In the genomic region with DNA sequence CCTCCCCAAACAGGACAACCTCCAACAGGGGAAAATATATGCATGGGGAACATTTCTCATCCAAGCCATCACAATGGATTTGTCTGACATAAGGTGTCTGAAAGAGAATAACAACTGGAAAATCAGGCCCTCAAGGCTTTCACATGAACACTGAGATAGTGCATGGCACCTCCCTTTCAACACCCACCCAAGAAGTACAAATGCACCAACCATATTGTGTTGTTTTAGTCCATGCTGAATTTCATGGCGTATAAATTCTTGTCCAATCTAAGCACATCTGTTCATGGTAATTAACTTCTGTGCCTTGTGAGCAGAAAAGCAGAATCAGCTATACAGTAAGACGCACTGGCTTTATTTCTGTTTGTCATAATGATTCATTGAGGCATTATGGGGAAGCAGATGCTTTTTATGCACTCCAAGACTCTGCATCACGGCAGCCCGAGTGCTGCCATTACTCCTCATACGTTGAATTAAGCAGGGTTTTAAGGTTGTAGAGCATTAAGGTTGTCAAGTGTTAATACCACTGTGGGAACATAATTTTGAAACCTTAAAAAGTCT, we compare ENCODE assay signal across 30 mouse cellular contexts.
DNase-seq lines count a peak whose midpoint lies in the region; ATAC-seq lines count a peak whose summit lies in the region.
"Had no signal": no experiment of that assay in that cellular context is flagged by ENCODE, and none has a peak within 500 bp of the region (broad histone marks: within the 10 kb centered on the region; RNA-seq: fewer than 3 reads in every experiment).

No protein-coding gene starts in this region.

- H3K27me3 ChIP-seq in embryonic facial prominence, embryonic 14.5 days (replicated peaks; ENCODE audit: control insufficient read depth, insufficient read depth, low read length), result no peaks in the 10 kb centered on the region
- no peaks in the 10 kb centered on the region for H3K27me3 ChIP-seq in embryonic facial prominence, embryonic 10.5 days (replicated peaks; ENCODE audit: low read depth, poor library complexity, severe bottlenecking)
- no peaks in the 10 kb centered on the region for H3K27me3 ChIP-seq in hindbrain, embryonic 11.5 days (ENCODE audit: control insufficient read depth, insufficient read depth, low read length)
- H3K27me3 ChIP-seq in hindbrain, embryonic 10.5 days (ENCODE audit: insufficient read depth, poor library complexity, severe bottlenecking), result no peaks in the 10 kb centered on the region
- no peaks in the 10 kb centered on the region for H3K27me3 ChIP-seq in hindbrain, embryonic 13.5 days
- H3K27me3 ChIP-seq in neural tube, embryonic 12.5 days (replicated peaks), result no peaks in the 10 kb centered on the region
- H3K27me3 ChIP-seq: kidney, embryonic 15.5 days; liver, embryonic 12.5 days; megakaryocyte, embryonic 14.5 days had no signal

- ATAC-seq in embryonic facial prominence, embryonic 14.5 days (ENCODE audit: low read depth), result no peak
- ATAC-seq in hindbrain, embryonic 11.5 days (ENCODE audit: low FRiP score), result peak; percentile 64
- peak; percentile 66; the same call in 1 of the 2 replicates for ATAC-seq in hindbrain, embryonic 13.5 days (ENCODE audit: low FRiP score)
- ATAC-seq in neural tube, embryonic 12.5 days (ENCODE audit: low FRiP score, low read depth), result peak; percentile 72
- ATAC-seq: inflammation-experienced regulatory T-cells, adult 6 months; liver, embryonic 12.5 days; liver, postnatal 0 days had no signal

- no peak overlapping the region for H3K9ac ChIP-seq in embryonic facial prominence, embryonic 14.5 days (ENCODE audit: low read depth, low read length)
- H3K9ac ChIP-seq in hindbrain, embryonic 11.5 days (ENCODE audit: low read depth, low read length), result no peak overlapping the region
- H3K9ac ChIP-seq in hindbrain, embryonic 13.5 days, result no peak overlapping the region
- no peak overlapping the region for H3K9ac ChIP-seq in neural tube, embryonic 12.5 days
- H3K9ac ChIP-seq: kidney, embryonic 15.5 days; liver, embryonic 12.5 days; liver, postnatal 0 days had no signal

- no peak overlapping the region for H3K4me3 ChIP-seq in embryonic facial prominence, embryonic 14.5 days (ENCODE audit: low read depth, low read length)
- H3K4me3 ChIP-seq in embryonic facial prominence, embryonic 10.5 days, result no peak overlapping the region
- H3K4me3 ChIP-seq in hindbrain, embryonic 11.5 days (ENCODE audit: low read depth, low read length), result no peak overlapping the region
- no peak overlapping the region for H3K4me3 ChIP-seq in hindbrain, embryonic 10.5 days
- H3K4me3 ChIP-seq in hindbrain, embryonic 13.5 days, result no peak overlapping the region
- no peak overlapping the region for H3K4me3 ChIP-seq in neural tube, embryonic 12.5 days
- H3K4me3 ChIP-seq: gastrocnemius, adult 2 months; kidney, embryonic 15.5 days; liver, embryonic 12.5 days; megakaryocyte, embryonic 14.5 days had no signal

- no peaks in the 10 kb centered on the region for H3K36me3 ChIP-seq in embryonic facial prominence, embryonic 14.5 days (ENCODE audit: control insufficient read depth, insufficient read depth, low read length)
- no peaks in the 10 kb centered on the region for H3K36me3 ChIP-seq in embryonic facial prominence, embryonic 10.5 days (replicated peaks)
- H3K36me3 ChIP-seq in hindbrain, embryonic 11.5 days (ENCODE audit: control insufficient read depth, insufficient read depth, low read length), result no peaks in the 10 kb centered on the region
- no peaks in the 10 kb centered on the region for H3K36me3 ChIP-seq in hindbrain, embryonic 10.5 days
- no peaks in the 10 kb centered on the region for H3K36me3 ChIP-seq in hindbrain, embryonic 13.5 days
- H3K36me3 ChIP-seq in neural tube, embryonic 12.5 days, result no peaks in the 10 kb centered on the region
- H3K36me3 ChIP-seq: G1E; kidney, embryonic 15.5 days; liver, embryonic 12.5 days had no signal

- peak; percentile 13 for DNase-seq in embryonic facial prominence, embryonic 14.5 days (ENCODE audit: low spot score)
- DNase-seq in embryonic facial prominence, embryonic 10.5 days (ENCODE audit: low spot score), result no peak
- DNase-seq in hindbrain, embryonic 11.5 days (ENCODE audit: low spot score), result no peak
- DNase-seq in hindbrain, embryonic 10.5 days (ENCODE audit: low spot score), result no peak
- no peak for DNase-seq in right cerebral cortex, postnatal 4 days
- DNase-seq in thymus, postnatal 36 days, result no peak
- DNase-seq: adrenal gland, adult 8-10 months; cerebellum, adult 11 months; cerebellum, adult 9-11 months; gastrocnemius, adult 2 months; gastrocnemius, postnatal 36 days; heart, adult 18-20 months; heart, postnatal 36 days; kidney, adult 18-20 months; kidney, postnatal 25 days; left cerebral cortex, postnatal 4 days; liver, postnatal 0 days; lung, postnatal 4 days; midbrain, embryonic 14.5 days; retina, postnatal 1 day; right cerebral cortex, postnatal 14 days; thymus, postnatal 25 days had no signal

- no peak overlapping the region for H3K27ac ChIP-seq in embryonic facial prominence, embryonic 14.5 days (replicated peaks; ENCODE audit: low read depth, low read length)
- no peak overlapping the region for H3K27ac ChIP-seq in embryonic facial prominence, embryonic 10.5 days (replicated peaks)
- no peak overlapping the region for H3K27ac ChIP-seq in hindbrain, embryonic 11.5 days (ENCODE audit: low read depth, low read length)
- H3K27ac ChIP-seq in hindbrain, embryonic 10.5 days, result no peak overlapping the region
- H3K27ac ChIP-seq in hindbrain, embryonic 13.5 days, result no peak overlapping the region
- H3K27ac ChIP-seq in neural tube, embryonic 12.5 days, result no peak overlapping the region
- H3K27ac ChIP-seq: gastrocnemius, adult 2 months; kidney, embryonic 15.5 days; liver, embryonic 12.5 days had no signal

- H3K4me1 ChIP-seq in embryonic facial prominence, embryonic 14.5 days (ENCODE audit: control insufficient read depth, insufficient read depth, low read length), result no peaks in the 10 kb centered on the region
- H3K4me1 ChIP-seq in embryonic facial prominence, embryonic 10.5 days, result no peaks in the 10 kb centered on the region
- no peaks in the 10 kb centered on the region for H3K4me1 ChIP-seq in hindbrain, embryonic 11.5 days (replicated peaks; ENCODE audit: control insufficient read depth, insufficient read depth, low read length)
- no peaks in the 10 kb centered on the region for H3K4me1 ChIP-seq in hindbrain, embryonic 10.5 days (replicated peaks)
- peaks cover 5% of the 10 kb centered on the region; the same call in 1 of the 2 replicates for H3K4me1 ChIP-seq in hindbrain, embryonic 13.5 days (replicated peaks)
- H3K4me1 ChIP-seq in neural tube, embryonic 12.5 days, result no peaks in the 10 kb centered on the region
- H3K4me1 ChIP-seq: kidney, embryonic 15.5 days; liver, embryonic 12.5 days; megakaryocyte, embryonic 14.5 days had no signal

- H3K9me3 ChIP-seq in embryonic facial prominence, embryonic 14.5 days (ENCODE audit: control insufficient read depth, low read length), result no peaks in the 10 kb centered on the region
- no peaks in the 10 kb centered on the region for H3K9me3 ChIP-seq in embryonic facial prominence, embryonic 10.5 days
- no peaks in the 10 kb centered on the region for H3K9me3 ChIP-seq in hindbrain, embryonic 11.5 days (ENCODE audit: control insufficient read depth, low read length)
- H3K9me3 ChIP-seq in hindbrain, embryonic 10.5 days, result no peaks in the 10 kb centered on the region
- no peaks in the 10 kb centered on the region for H3K9me3 ChIP-seq in hindbrain, embryonic 13.5 days
- no peaks in the 10 kb centered on the region for H3K9me3 ChIP-seq in neural tube, embryonic 12.5 days
- H3K9me3 ChIP-seq: G1E; kidney, embryonic 15.5 days; liver, embryonic 12.5 days; megakaryocyte, embryonic 14.5 days had no signal

- WGBS in embryonic facial prominence, embryonic 14.5 days, result 70% methylated on average over 5 of the region's 5 CpGs
- 88% methylated on average over 5 of the region's 5 CpGs for WGBS in embryonic facial prominence, embryonic 10.5 days
- 70% methylated on average over 5 of the region's 5 CpGs for WGBS in hindbrain, embryonic 11.5 days
- WGBS in hindbrain, embryonic 10.5 days, result 86% methylated on average over 5 of the region's 5 CpGs
- 49% methylated on average over 5 of the region's 5 CpGs for WGBS in hindbrain, embryonic 13.5 days
- WGBS in neural tube, embryonic 12.5 days, result 51% methylated on average over 5 of the region's 5 CpGs

- H3K4me2 ChIP-seq in embryonic facial prominence, embryonic 14.5 days (ENCODE audit: low read depth, low read length), result no peak overlapping the region
- H3K4me2 ChIP-seq in hindbrain, embryonic 11.5 days (replicated peaks; ENCODE audit: low read depth, low read length), result no peak overlapping the region
- H3K4me2 ChIP-seq in hindbrain, embryonic 13.5 days, result no peak overlapping the region
- H3K4me2 ChIP-seq in neural tube, embryonic 12.5 days (replicated peaks), result no peak overlapping the region
- H3K4me2 ChIP-seq: heart, embryonic 11.5 days; kidney, embryonic 15.5 days; liver, embryonic 12.5 days had no signal
